Mouse (Mus musculus): ENCODE results near the gene Smad6. TPM values are rescaled to one million over a fixed set of nuclear protein-coding genes. Genes with fewer than 3 reads are reported as not detected.
A peak's percentile ranks its signal among the peaks of the same experiment; 100 is the strongest.

The Smad6 gene
- polyA plus RNA-seq, 1 experiment from 2014 or later = 0.99 TPM

DNA sequence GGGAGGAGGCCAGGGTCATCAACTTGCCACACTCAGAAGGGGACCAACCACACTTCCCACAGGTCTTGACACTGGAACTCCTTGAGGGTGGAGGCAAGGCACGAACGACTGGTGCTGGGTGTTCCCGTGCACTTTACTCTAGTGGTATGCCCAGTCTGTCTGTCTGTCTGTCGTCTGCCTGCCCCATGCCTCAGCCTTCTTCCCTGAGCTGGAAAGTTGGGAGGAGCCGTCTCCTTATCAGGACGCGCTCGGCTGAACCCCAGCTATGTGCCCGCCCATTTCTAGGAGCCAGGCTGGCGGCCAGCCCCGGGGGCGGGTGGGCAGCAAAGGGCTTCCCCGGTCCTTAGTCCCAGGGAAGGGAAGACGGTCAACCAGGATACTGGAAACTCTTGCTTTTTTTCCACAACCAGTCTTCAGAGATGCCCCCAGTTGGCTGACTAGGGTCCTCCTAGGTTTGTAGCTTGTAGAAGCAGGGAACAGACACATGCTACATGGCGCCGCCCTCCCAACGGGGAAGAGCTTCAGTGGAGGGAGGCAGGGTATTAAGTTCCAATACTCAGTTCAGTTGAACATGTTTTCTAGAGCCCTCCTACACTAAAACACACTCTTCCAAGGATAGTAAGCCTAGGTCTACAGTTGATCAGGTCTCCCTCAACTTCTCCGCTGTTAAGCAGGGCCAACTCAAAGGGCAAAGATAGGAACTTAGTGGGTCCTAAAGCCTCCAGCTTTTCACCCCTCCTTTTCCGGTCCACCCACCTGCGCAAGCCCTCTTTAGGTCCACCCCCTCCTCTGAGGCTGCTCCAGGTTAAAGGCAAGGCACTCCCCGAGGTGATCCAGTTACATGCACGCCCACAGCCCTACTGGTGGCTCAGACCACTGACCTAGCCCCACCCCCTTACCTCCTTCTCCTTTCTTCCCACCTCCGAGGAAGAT is 3.7 kb downstream of the Smad6 start:
- H3K36me3 ChIP-seq (ENCODE audit: control insufficient read depth, insufficient read depth, low read length) = no peaks in the 10 kb centered on the region
- peaks cover 23% of the 10 kb centered on the region for H3K27me3 ChIP-seq (ENCODE audit: control insufficient read depth, insufficient read depth, low read depth, low read length)
- peak overlapping the region; percentile 2; the same call in 1 of the 2 replicates for H3K4me3 ChIP-seq (ENCODE audit: low read depth, low read length)
- no peaks in the 10 kb centered on the region for H3K9me3 ChIP-seq (replicated peaks; ENCODE audit: control insufficient read depth, low read length, poor library complexity, severe bottlenecking)
- WGBS = 5% methylated on average over 23 of the region's 23 CpGs
- H3K27ac ChIP-seq (ENCODE audit: low read length) = no peak overlapping the region
- H3K4me1 ChIP-seq (ENCODE audit: control insufficient read depth, insufficient read depth, low read length) = peaks cover 40% of the 10 kb centered on the region
- no peak for ATAC-seq
- peak overlapping the region; percentile 91 for H3K4me2 ChIP-seq (ENCODE audit: low read length)
- no peak overlapping the region for H3K9ac ChIP-seq (ENCODE audit: low read depth, low read length)

DNA sequence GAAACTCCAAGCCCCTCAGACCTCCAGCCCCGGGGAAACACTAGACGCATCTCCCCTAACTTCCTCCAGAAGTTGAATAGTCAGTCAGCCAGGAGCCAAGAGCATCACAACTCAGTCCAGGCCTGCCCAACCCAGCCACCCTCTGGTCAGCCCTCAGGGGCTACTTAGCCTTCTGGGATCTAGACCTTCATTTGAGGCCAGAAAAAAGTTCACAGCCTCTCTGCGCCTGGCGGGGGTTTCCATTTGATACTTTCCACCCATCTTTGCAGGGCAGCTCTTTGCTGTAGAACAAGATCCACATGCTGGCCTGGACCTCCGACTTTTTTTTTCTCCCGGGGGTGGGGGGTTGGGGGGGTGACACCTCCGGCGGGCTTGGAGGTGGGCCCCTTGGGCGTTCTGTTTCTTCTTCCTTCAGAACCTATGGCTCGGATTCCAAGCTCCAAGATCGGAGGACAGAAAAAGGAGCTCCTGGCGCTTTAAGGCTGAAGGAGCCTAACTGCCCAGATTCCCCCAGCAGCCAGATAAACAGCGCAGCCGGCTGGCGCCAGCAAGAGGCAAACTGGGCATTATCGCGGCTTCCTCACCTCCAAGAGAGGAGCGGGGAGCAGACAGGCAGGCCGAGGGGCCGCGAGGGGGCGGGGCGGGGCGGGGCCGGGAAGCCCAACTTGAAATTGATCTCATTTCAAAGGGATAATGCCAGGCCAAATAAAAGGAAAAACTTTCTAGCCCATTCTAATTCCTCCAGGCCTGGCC is 5.0 kb downstream of the Smad6 start:
- no peaks in the 10 kb centered on the region for H3K9me3 ChIP-seq (replicated peaks; ENCODE audit: control insufficient read depth, low read length, poor library complexity, severe bottlenecking)
- ATAC-seq = no peak
- H3K27me3 ChIP-seq (ENCODE audit: control insufficient read depth, insufficient read depth, low read depth, low read length) = peaks cover 21% of the 10 kb centered on the region
- H3K36me3 ChIP-seq (ENCODE audit: control insufficient read depth, insufficient read depth, low read length) = no peaks in the 10 kb centered on the region
- peak overlapping the region; percentile 28 for H3K4me3 ChIP-seq (ENCODE audit: low read depth, low read length)
- H3K4me1 ChIP-seq (ENCODE audit: control insufficient read depth, insufficient read depth, low read length) = peaks cover 29% of the 10 kb centered on the region
- peak overlapping the region; percentile 8; the same call in 1 of the 2 replicates for H3K9ac ChIP-seq (ENCODE audit: low read depth, low read length)
- H3K4me2 ChIP-seq (ENCODE audit: low read length) = peak overlapping the region; percentile 91
- no peak overlapping the region for H3K27ac ChIP-seq (ENCODE audit: low read length)
- WGBS = 5% methylated on average over 25 of the region's 25 CpGs

DNA sequence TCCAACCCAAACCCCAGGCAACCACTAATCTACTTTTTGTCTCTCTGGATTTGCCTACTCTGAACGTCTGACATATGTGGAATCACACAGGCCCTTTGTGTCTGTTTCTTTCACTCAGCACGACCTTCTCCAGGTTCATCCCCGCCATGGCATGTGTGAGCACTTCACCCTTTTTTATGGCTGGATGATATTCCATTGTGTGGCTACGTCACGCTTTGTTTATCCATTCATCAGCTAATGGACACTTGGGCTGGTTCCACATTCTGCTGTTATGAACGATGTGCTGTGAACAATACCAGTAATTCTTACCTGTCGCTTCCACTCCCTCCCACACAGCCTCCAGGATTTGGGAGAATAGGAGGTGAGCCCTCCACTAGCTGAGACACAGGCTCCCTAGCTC is 5.8 kb downstream of the Smad6 start:
- 36% methylated on average over 7 of the region's 7 CpGs for WGBS
- ATAC-seq = no peak
- H3K4me2 ChIP-seq (ENCODE audit: low read length) = no peak overlapping the region

DNA sequence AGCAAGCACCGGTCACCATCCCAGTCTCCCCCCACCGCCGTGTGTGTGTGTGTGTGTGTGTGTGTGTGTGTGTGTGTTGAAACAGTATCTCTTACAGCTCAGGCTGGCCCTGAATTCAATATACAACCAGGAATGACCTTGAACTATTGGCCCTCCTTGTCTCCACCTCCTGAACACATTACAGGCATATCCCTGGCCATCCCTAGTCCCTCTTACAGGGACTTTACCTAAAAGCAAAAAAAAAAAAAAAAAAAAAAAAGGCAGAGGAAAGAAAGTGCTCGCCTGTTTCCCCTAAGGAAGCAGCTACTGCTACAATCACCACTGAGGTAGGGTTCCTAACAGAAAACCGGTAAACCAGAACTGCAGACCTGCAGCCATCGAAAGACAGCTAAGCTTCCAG is 7.1 kb downstream of the Smad6 start:
- no peak overlapping the region for H3K9ac ChIP-seq (ENCODE audit: low read depth, low read length)
- H3K4me2 ChIP-seq (ENCODE audit: low read length) = no peak overlapping the region
- no peak for ATAC-seq
- no peak overlapping the region for H3K4me3 ChIP-seq (ENCODE audit: low read depth, low read length)
- peaks cover 10% of the 10 kb centered on the region for H3K4me1 ChIP-seq (ENCODE audit: control insufficient read depth, insufficient read depth, low read length)
- H3K36me3 ChIP-seq (ENCODE audit: control insufficient read depth, insufficient read depth, low read length) = no peaks in the 10 kb centered on the region; the same call in 1 of the 2 replicates
- WGBS = 72% methylated on average over 6 of the region's 6 CpGs
- no peaks in the 10 kb centered on the region for H3K9me3 ChIP-seq (replicated peaks; ENCODE audit: control insufficient read depth, low read length, poor library complexity, severe bottlenecking)
- no peak overlapping the region for H3K27ac ChIP-seq (ENCODE audit: low read length)
- H3K27me3 ChIP-seq (ENCODE audit: control insufficient read depth, insufficient read depth, low read depth, low read length) = peaks cover 19% of the 10 kb centered on the region

More for the DNA sequence above, 5.8 kb downstream of the Smad6 start:
- Histone ChIP-seq H3K36me3 (ENCODE audit: control insufficient read depth, insufficient read depth, low read length) (no peaks in the 10 kb centered on the region; the same call in 1 of the 2 replicates), H3K4me1 (ENCODE audit: control insufficient read depth, insufficient read depth, low read length) (peaks cover 22% of the 10 kb centered on the region), H3K9me3 (replicated peaks; ENCODE audit: control insufficient read depth, low read length, poor library complexity, severe bottlenecking) (no peaks in the 10 kb centered on the region), H3K27me3 (ENCODE audit: control insufficient read depth, insufficient read depth, low read depth, low read length) (peaks cover 21% of the 10 kb centered on the region), H3K9ac (ENCODE audit: low read depth, low read length) (no peak overlapping the region), H3K4me3 (ENCODE audit: low read depth, low read length) (no peak overlapping the region), H3K27ac (ENCODE audit: low read length) (no peak overlapping the region)

DNA sequence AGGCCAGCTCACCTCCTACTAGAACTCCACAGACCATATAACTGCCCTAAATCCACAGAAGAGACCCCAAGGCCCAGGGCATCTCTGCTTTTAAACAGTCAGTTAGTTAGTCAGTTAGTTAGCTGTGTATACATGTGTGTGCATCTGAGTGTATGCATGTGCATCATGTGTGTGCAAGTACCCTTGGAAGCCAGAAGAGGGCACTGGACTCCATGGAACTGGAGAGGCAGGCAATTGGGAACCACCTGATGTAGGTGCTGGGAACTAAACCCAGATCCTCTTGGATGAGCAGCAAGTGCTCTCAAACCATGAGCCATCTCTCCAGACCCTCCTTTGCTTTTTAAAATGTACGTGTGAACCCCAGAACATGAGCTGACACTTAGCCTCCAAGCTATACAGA is 10.5 kb downstream of the Smad6 start:
- no peak overlapping the region for H3K4me3 ChIP-seq (ENCODE audit: low read depth, low read length)
- no peaks in the 10 kb centered on the region for H3K27me3 ChIP-seq (ENCODE audit: control insufficient read depth, insufficient read depth, low read depth, low read length)
- WGBS = 100% methylated on average over 1 of the region's 1 CpGs
- no peaks in the 10 kb centered on the region for H3K9me3 ChIP-seq (replicated peaks; ENCODE audit: control insufficient read depth, low read length, poor library complexity, severe bottlenecking)
- no peak overlapping the region for H3K4me2 ChIP-seq (ENCODE audit: low read length)
- H3K9ac ChIP-seq (ENCODE audit: low read depth, low read length) = no peak overlapping the region
- ATAC-seq = no peak
- H3K27ac ChIP-seq (ENCODE audit: low read length) = no peak overlapping the region
- no peaks in the 10 kb centered on the region; the same call in 1 of the 2 replicates for H3K36me3 ChIP-seq (ENCODE audit: control insufficient read depth, insufficient read depth, low read length)
- no peaks in the 10 kb centered on the region for H3K4me1 ChIP-seq (ENCODE audit: control insufficient read depth, insufficient read depth, low read length)

DNA sequence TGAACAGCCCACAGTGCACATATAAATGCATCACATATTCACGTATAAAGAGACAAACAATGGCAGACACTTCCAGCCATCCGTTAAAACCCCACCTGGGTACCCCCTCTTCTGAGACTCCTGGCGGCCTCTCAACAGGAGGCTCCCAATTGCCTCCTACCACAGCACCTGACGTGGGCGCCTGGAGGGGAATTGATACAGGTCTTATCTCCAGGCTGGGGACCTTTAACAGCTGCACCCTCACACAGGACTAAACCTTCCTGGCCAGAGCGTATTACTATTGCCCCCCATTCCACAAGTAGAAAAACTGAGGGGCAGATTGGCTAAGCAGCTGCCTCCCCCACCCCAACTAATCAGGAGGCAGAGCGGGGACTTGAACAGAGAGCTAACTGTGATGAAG is 18.9 kb downstream of the Smad6 start:
- WGBS = 83% methylated on average over 7 of the region's 7 CpGs
- H3K4me1 ChIP-seq (ENCODE audit: control insufficient read depth, insufficient read depth, low read length) = 0 out of 2 replicates have a peak, but pooled peaks cover 2% of the 10 kb centered on the region

DNA sequence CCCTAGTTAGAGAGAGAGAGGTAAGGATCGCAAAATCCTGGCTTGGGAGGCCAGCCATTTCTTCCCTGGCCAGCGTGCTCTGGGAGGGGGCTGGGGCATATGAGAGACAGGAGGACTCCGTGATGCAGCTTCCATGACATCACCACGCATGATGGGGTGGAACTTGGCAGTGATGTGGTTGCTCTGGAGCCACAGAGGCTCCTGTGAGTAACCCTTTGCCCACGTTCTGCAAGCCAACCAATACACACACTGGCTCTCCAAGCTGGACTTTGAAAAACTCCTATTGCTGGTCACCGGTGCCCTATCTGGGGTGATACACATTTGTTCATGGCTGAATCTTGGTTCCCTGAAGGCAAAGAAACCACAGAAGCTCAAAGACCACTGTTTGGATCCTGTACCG is 20.8 kb downstream of the Smad6 start:
- Histone ChIP-seq H3K4me2 (ENCODE audit: low read length) (no peak overlapping the region), H3K27me3 (ENCODE audit: control insufficient read depth, insufficient read depth, low read depth, low read length) (no peaks in the 10 kb centered on the region), H3K4me1 (ENCODE audit: control insufficient read depth, insufficient read depth, low read length) (0 out of 2 replicates have a peak, but pooled peaks cover 4% of the 10 kb centered on the region), H3K36me3 (ENCODE audit: control insufficient read depth, insufficient read depth, low read length) (no peaks in the 10 kb centered on the region), H3K9ac (ENCODE audit: low read depth, low read length) (no peak overlapping the region), H3K27ac (ENCODE audit: low read length) (no peak overlapping the region), H3K9me3 (replicated peaks; ENCODE audit: control insufficient read depth, low read length, poor library complexity, severe bottlenecking) (no peaks in the 10 kb centered on the region), H3K4me3 (ENCODE audit: low read depth, low read length) (no peak overlapping the region)
- WGBS = 70% methylated on average over 7 of the region's 7 CpGs
- no peak for ATAC-seq

More for the DNA sequence above, 18.9 kb downstream of the Smad6 start:
- no peaks in the 10 kb centered on the region for H3K9me3 ChIP-seq (replicated peaks; ENCODE audit: control insufficient read depth, low read length, poor library complexity, severe bottlenecking)
- no peak overlapping the region for H3K9ac ChIP-seq (ENCODE audit: low read depth, low read length)
- H3K4me2 ChIP-seq (ENCODE audit: low read length) = no peak overlapping the region
- no peaks in the 10 kb centered on the region for H3K36me3 ChIP-seq (ENCODE audit: control insufficient read depth, insufficient read depth, low read length)
- H3K27ac ChIP-seq (ENCODE audit: low read length) = no peak overlapping the region
- ATAC-seq = no peak
- no peaks in the 10 kb centered on the region for H3K27me3 ChIP-seq (ENCODE audit: control insufficient read depth, insufficient read depth, low read depth, low read length)
- no peak overlapping the region for H3K4me3 ChIP-seq (ENCODE audit: low read depth, low read length)

DNA sequence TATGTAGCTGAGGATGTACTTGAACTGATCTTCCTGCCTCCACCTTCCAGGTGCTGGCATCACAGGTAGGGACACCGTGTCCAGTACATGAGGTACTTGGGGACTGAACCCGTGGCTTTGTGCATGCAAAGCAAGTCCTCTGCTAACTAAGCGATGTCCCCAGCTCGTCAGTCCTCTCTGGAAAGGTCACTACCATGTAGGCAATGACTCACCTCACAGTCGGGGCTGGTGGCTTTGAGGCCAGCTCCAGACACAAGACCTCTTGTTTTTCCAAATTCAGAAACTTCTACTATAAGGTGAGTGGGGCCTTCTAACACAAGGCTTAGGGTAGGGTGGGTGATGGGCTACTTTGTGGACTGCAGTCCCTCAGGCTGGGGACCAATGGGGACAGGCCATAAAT is 21.8 kb downstream of the Smad6 start:
- no peak for ATAC-seq
- H3K9me3 ChIP-seq (replicated peaks; ENCODE audit: control insufficient read depth, low read length, poor library complexity, severe bottlenecking) = no peaks in the 10 kb centered on the region
- H3K4me2 ChIP-seq (ENCODE audit: low read length) = no peak overlapping the region
- no peak overlapping the region for H3K4me3 ChIP-seq (ENCODE audit: low read depth, low read length)
- H3K27ac ChIP-seq (ENCODE audit: low read length) = no peak overlapping the region
- H3K4me1 ChIP-seq (ENCODE audit: control insufficient read depth, insufficient read depth, low read length) = 0 out of 2 replicates have a peak, but pooled peaks cover 4% of the 10 kb centered on the region
- H3K27me3 ChIP-seq (ENCODE audit: control insufficient read depth, insufficient read depth, low read depth, low read length) = no peaks in the 10 kb centered on the region
- no peak overlapping the region for H3K9ac ChIP-seq (ENCODE audit: low read depth, low read length)
- WGBS = 94% methylated on average over 5 of the region's 5 CpGs
- no peaks in the 10 kb centered on the region for H3K36me3 ChIP-seq (ENCODE audit: control insufficient read depth, insufficient read depth, low read length)

Data from midbrain, embryonic 16.5 days (tissue).